Mouse (Mus musculus) midbrain, embryonic 12.5 days (tissue): ENCODE data around the gene Glis2. TPM values are rescaled to one million over a fixed set of nuclear protein-coding genes. Genes with fewer than 3 reads are reported as not detected.

Source experiments
- ATAC-seq: fragments of 200-750 bp; cut with Nextera tagmentation; 2 replicates; pipeline ENCODE4 v1.8.0; 2017; ENCODE audit warnings: low read depth, moderate TSS enrichment, moderate library complexity; ENCODE audit not compliant: low FRiP score
- H3K27ac ChIP-seq: fragments of 300-500 bp; sonication (generic); replicated peaks from 2 replicates; pipeline ENCODE4 v1.5.1; 2016; ENCODE audit warnings: mild to moderate bottlenecking
- H3K27me3 ChIP-seq: fragments of 300-500 bp; sonication (generic); 2 replicates; pipeline ENCODE4 v1.6.1; 2016; ENCODE audit warnings: mild to moderate bottlenecking
- H3K36me3 ChIP-seq: fragments of 300-500 bp; sonication (generic); 2 replicates; pipeline ENCODE4 v1.6.1; 2016
- H3K4me1 ChIP-seq: fragments of 300-500 bp; sonication (generic); 2 replicates; pipeline ENCODE4 v1.6.1; 2016
- H3K4me2 ChIP-seq: fragments of 300-500 bp; sonication (generic); replicated peaks from 2 replicates; pipeline ENCODE4 v1.6.1; 2016; ENCODE audit warnings: mild to moderate bottlenecking, moderate library complexity
- H3K4me3 ChIP-seq: fragments of 300-500 bp; sonication (generic); 2 replicates; pipeline ENCODE4 v1.5.1; 2016; ENCODE audit warnings: mild to moderate bottlenecking
- H3K9ac ChIP-seq: fragments of 300-500 bp; sonication (generic); replicated peaks from 2 replicates; pipeline ENCODE4 v1.6.1; 2016; ENCODE audit warnings: mild to moderate bottlenecking, moderate library complexity
- H3K9me3 ChIP-seq: fragments of 300-500 bp; sonication (generic); 2 replicates; pipeline ENCODE4 v1.6.1; 2016; ENCODE audit warnings: mild to moderate bottlenecking
- WGBS: fragments of 180-500 bp; shearing (Covaris S2); methylation state at CpG from one replicate; pipeline ENCODE4 v1.1.7; 2016; 5-methylcytosine and 5-hydroxymethylcytosine counted together
- polyA plus RNA-seq: library from polyadenylated mRNA; unstranded; fragments of >200 nt; fragmentation: Nextera tagmentation; extraction: Ambion mirVana; gene quantifications from 2 replicates; pipeline ENCODE4 v1.2.1, GENCODE M21; 2016

Gene Glis2
- polyA plus RNA-seq, 1 experiment from 2014 or later: 28.2 TPM

DNA sequence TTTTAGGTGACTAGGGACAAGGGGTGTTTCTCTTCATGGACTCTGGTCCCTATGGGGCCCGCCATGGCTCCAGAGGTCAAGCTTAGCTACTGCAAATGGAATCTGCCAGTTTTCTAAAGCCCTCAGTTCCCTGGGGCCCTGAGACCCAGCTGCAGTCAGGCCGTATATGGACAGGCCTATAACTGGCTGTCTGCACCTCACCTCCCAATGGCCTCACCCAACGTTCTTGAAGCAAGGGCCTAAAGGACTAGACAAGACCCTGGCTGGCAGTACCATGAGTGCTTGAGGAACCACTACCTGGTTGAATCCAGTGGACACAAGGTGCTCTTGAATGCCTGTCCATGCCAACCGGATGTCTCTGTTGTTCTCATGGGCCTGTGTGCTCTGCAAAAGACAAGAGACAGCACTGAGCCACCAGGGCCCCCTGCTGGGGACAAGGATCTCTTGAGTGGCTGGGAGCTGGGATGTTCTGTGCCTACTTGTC is 60.8 kb downstream of the Glis2 start:
- H3K9ac ChIP-seq: no peak overlapping the region; the same call in 1 of the 2 replicates
- H3K4me3 ChIP-seq: no peak overlapping the region
- H3K4me2 ChIP-seq: no peak overlapping the region
- peak overlapping the region; percentile 60 for H3K27ac ChIP-seq
- ATAC-seq: peak; percentile 23; the same call in 1 of the 2 replicates
- H3K27me3 ChIP-seq: no peaks in the 10 kb centered on the region
- 68% methylated on average over 4 of the region's 4 CpGs for WGBS
- peaks cover 19% of the 10 kb centered on the region for H3K36me3 ChIP-seq
- H3K4me1 ChIP-seq: peaks cover 34% of the 10 kb centered on the region
- no peaks in the 10 kb centered on the region for H3K9me3 ChIP-seq

DNA sequence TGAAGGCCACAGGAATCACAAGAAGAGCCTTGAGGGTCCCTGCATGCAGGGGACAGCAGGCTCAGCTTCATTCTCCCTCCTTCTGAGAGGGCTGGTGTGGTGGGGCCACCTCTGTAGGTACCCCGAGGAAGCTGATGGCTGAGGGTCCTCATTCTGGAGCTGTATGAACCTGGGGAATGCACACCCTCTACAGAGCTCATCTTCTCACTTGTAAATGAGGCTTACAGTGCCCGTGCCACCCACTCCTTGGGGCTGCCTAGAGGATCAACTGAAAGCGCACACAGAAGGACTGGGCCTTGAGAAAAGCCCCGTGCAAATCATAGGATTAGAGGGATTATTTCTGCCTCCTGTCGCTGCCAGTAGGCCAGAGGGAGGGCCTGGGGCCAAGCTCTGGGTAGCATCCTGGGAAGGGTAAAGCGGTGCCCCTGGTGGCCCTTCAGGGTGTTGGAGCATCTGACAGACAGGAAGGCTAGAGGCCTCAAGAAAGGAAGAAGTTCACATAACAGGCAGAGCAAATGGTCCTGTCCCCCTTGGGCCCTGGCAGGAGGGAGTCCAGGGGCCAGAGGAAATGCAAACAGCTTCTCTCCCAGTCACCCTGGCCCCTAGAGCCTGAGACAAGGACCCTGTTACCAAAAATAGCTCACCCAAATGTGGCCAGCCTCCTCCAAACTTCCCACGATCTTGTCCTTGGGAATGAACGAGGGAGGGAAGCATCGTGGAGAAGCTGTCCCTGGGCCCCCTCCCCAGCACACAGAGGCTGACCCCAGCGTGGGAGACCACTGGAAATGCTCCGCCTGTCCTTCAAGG is 61.5 kb downstream of the Glis2 start:
- H3K36me3 ChIP-seq: peaks cover 17% of the 10 kb centered on the region
- no peak overlapping the region for H3K4me3 ChIP-seq
- H3K9ac ChIP-seq: peak overlapping the region; percentile 15; the same call in 1 of the 2 replicates
- H3K9me3 ChIP-seq: no peaks in the 10 kb centered on the region
- peaks cover 34% of the 10 kb centered on the region for H3K4me1 ChIP-seq
- H3K27me3 ChIP-seq: no peaks in the 10 kb centered on the region
- peak overlapping the region; percentile 60 for H3K27ac ChIP-seq
- peak; percentile 73; the same call in 1 of the 2 replicates for ATAC-seq
- WGBS: 18% methylated on average over 11 of the region's 11 CpGs
- no peak overlapping the region for H3K4me2 ChIP-seq

DNA sequence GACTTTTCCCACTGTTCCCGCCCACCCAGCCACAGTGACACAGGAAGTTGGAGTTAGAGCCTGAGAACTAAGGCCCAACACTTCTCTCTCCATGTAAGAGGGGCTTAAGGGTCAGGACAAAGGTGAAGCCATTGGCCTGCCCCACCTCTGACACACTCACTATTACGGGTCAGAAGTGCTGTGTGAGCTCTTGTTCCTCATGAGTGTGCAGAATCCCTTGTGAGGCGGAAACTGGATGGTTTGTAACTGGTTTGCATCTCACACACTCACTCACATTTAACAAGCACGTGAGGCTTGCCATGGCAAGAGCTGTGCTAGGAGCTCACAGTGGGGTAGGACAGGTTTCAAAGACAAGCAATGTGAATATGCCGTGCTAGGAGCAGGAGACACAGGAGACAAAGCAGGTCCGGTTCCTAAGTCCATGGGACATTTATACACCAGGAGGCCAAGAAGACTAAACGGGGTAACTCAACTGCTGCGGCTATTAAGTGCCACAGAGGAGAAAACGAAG is 62.1 kb downstream of the Glis2 start:
- WGBS: 66% methylated on average over 9 of the region's 9 CpGs
- Histone ChIP-seq H3K4me1 (peaks cover 33% of the 10 kb centered on the region), H3K9ac (no peak overlapping the region), H3K9me3 (no peaks in the 10 kb centered on the region), H3K27ac (peak overlapping the region; percentile 60; the same call in 1 of the 2 replicates), H3K4me2 (no peak overlapping the region), H3K27me3 (no peaks in the 10 kb centered on the region), H3K36me3 (peaks cover 21% of the 10 kb centered on the region), H3K4me3 (no peak overlapping the region)
- no peak for ATAC-seq

DNA sequence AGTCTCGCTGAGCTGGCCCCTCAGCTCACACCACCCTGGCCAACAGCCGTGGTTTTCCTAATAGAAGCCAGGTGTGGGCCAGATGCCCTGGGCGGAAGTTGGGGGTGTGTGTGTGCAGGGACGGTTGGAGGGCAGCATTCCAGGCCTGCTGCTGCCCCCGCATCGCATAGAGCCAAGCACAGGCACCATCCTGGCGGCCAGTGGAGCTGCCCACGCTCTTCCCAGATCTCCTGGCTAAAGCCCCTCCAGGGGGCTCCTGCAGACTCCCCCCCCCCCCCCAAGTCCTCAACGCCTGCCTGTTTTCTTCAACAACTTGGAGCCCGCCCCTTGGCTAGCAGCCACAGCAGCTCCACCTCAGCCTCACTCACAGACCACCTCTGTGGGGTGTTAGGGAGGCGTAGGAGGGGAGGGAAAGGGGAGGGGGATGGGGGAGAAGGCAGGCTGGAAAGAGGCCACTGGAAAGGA is 64.3 kb downstream of the Glis2 start:
- ATAC-seq: peak; percentile 21; the same call in 1 of the 2 replicates
- Histone ChIP-seq H3K27me3 (no peaks in the 10 kb centered on the region), H3K27ac (0 out of 2 replicates have a peak overlapping the region, but pooled peaks have one; percentile 15), H3K9ac (0 out of 2 replicates have a peak overlapping the region, but pooled peaks have one; percentile 39), H3K9me3 (no peaks in the 10 kb centered on the region), H3K4me2 (0 out of 2 replicates have a peak overlapping the region, but pooled peaks have one; percentile 4), H3K4me3 (no peak overlapping the region), H3K36me3 (peaks cover 12% of the 10 kb centered on the region), H3K4me1 (peaks cover 28% of the 10 kb centered on the region)
- 22% methylated on average over 11 of the region's 11 CpGs for WGBS

DNA sequence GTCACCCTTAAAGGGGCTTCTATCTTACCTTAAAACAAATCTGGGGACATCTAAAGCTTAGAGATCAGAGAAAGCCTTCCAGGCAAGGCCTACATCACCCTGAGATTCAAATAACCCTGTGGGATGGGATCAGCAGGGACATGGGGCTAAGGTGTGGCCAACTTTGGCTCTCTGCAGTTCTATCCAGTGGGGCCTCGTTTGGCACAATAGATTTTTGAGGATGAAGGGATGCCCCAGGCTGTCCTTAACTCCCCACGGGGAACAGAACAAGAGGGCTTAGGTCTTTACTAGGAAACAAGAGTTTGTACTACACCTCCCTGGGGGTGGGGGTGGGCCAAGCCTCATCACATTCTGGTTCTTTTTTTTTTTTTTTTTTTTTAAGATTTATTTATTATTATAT is 64.8 kb downstream of the Glis2 start:
- 0 out of 2 replicates have a peak overlapping the region, but pooled peaks have one; percentile 15 for H3K27ac ChIP-seq
- H3K36me3 ChIP-seq: peaks cover 8% of the 10 kb centered on the region; the same call in 1 of the 2 replicates
- H3K9me3 ChIP-seq: no peaks in the 10 kb centered on the region
- H3K4me1 ChIP-seq: peaks cover 28% of the 10 kb centered on the region
- WGBS: 15% methylated on average over 2 of the region's 2 CpGs
- no peak overlapping the region for H3K4me3 ChIP-seq
- ATAC-seq: no peak
- H3K27me3 ChIP-seq: no peaks in the 10 kb centered on the region
- H3K9ac ChIP-seq: no peak overlapping the region
- H3K4me2 ChIP-seq: no peak overlapping the region

DNA sequence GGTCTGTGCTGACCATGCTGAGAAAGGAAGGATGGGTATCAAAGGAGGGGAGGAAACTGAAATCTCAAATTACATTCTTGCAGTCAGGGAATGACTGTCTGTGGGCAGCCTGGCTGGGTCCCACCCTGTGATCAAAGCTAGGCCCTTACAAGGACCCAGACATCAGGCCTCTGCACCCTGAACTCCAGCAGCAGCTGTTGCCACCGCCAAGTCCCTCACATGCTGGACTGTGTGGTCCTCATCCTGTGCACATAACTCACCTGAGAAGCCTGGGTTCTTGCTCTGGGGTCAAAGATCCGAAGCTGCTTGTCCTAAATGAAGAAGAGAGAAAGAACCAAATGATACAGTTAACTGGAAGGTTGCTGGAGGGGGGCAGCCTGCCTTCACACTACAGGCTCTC is 67.1 kb downstream of the Glis2 start:
- H3K9ac ChIP-seq: no peak overlapping the region
- H3K36me3 ChIP-seq: peaks cover 8% of the 10 kb centered on the region; the same call in 1 of the 2 replicates
- no peaks in the 10 kb centered on the region for H3K9me3 ChIP-seq
- no peaks in the 10 kb centered on the region for H3K27me3 ChIP-seq
- no peak overlapping the region for H3K27ac ChIP-seq
- 75% methylated on average over 2 of the region's 2 CpGs for WGBS
- H3K4me3 ChIP-seq: no peak overlapping the region
- no peak for ATAC-seq
- no peak overlapping the region for H3K4me2 ChIP-seq
- H3K4me1 ChIP-seq: peaks cover 10% of the 10 kb centered on the region

DNA sequence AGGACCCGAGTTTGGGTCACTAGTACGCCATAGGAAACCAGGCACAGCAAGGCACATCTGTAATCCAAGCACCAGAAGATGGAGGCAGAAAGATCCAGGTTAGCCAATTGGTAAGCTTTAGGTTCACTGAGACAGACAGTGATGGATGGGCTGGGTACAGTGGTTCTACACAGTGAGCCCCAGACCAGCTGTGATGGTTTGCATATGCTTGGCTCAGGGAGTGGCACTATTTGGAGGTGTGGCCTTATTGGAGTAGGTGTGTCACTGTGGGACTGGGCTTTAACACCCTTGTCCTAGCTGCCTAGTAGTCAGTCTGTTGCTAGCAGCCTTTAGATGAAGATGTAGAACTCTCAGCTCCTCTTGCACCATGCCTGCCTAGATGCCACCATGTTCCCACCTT is 69.3 kb downstream of the Glis2 start:
- ATAC-seq: no peak
- Histone ChIP-seq H3K9me3 (no peaks in the 10 kb centered on the region), H3K9ac (no peak overlapping the region), H3K4me3 (no peak overlapping the region), H3K4me1 (peaks cover 6% of the 10 kb centered on the region), H3K27me3 (no peaks in the 10 kb centered on the region), H3K4me2 (no peak overlapping the region), H3K36me3 (peaks cover 18% of the 10 kb centered on the region), H3K27ac (no peak overlapping the region)
- WGBS: 86% methylated on average over 2 of the region's 2 CpGs

DNA sequence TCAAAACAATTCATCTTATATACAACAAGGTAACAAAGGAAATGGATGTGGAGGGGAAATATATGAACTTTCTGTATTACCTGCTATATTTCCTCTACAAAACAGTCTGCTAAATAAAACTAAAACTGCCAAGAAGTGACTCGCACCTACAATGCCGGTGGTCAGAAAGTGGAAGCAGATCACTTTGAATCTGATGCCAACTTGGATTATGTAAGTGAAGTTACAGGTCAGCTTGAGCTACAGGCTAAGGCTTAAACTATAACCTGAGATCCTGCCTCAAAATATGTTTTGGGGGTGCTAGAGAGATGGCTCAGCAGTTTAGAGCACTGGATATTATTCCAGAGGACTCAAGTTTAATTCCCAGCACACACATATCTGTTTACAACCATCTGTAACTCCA is 71.2 kb downstream of the Glis2 start:
- Histone ChIP-seq H3K9me3 (no peaks in the 10 kb centered on the region), H3K4me3 (no peak overlapping the region), H3K27ac (no peak overlapping the region), H3K27me3 (no peaks in the 10 kb centered on the region), H3K4me2 (no peak overlapping the region), H3K36me3 (peaks cover 28% of the 10 kb centered on the region), H3K9ac (no peak overlapping the region), H3K4me1 (no peaks in the 10 kb centered on the region)
- 93% methylated on average over 2 of the region's 2 CpGs for WGBS
- ATAC-seq: no peak

DNA sequence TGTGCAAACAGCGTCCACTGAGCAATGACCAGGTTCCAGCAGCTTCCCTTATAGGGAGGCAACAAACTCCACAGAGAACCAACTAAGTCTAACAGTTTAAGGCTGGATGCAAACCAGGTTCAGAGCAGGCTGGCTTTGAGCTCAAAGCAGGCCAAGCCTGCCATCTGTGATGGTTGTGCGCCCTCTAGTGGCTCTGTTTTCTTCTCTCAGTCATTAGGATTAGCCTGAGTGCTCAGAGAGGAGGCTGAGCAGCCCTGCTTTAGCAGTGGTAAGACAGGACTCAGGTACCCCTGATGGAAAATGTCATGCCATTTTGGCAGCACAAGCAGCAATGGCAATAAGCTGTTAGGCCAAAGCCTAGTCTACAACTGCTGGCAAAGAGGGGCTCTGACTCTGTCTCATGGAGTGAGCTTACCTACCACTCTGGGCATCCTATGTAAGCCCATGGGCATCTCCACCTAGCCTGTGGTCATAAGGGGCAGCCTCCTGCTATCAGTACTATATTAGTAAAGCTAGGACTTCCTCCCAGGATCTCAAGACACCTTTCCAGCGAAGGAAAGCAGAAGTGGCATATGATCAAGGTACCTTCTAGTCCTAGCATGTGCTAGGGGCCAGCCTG is 72.8 kb downstream of the Glis2 start:
- no peak overlapping the region for H3K4me2 ChIP-seq
- H3K9ac ChIP-seq: no peak overlapping the region
- no peak overlapping the region for H3K4me3 ChIP-seq
- ATAC-seq: peak; percentile 70; the same call in 1 of the 2 replicates
- no peaks in the 10 kb centered on the region for H3K9me3 ChIP-seq
- no peaks in the 10 kb centered on the region for H3K4me1 ChIP-seq
- WGBS: 29% methylated on average over 3 of the region's 3 CpGs
- H3K27ac ChIP-seq: no peak overlapping the region
- H3K36me3 ChIP-seq: peaks cover 23% of the 10 kb centered on the region
- no peaks in the 10 kb centered on the region for H3K27me3 ChIP-seq

DNA sequence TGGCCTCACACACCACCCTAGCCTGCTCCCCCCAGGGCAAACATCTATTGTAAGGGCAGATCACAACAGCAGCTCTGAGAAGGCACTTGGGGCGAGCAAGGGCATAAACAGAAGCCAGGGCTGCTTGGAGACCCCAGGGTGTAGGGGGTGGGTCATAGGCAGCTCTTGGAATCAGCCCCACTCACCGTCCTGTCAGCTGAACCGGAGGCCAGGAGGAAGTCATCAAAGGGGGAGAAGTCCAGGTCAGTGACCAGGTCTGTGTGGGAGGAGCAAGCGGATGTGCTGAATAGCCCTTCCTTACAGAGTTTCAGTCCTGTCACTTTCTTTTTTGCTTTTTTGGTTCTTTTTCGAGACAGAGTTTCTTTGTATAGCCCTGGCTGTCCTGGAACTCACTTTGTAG is 75.8 kb downstream of the Glis2 start:
- 83% methylated on average over 5 of the region's 5 CpGs for WGBS
- ATAC-seq: no peak
- H3K4me2 ChIP-seq: no peak overlapping the region
- no peaks in the 10 kb centered on the region for H3K9me3 ChIP-seq
- H3K36me3 ChIP-seq: peaks cover 26% of the 10 kb centered on the region
- H3K4me3 ChIP-seq: no peak overlapping the region
- H3K9ac ChIP-seq: no peak overlapping the region
- no peaks in the 10 kb centered on the region for H3K27me3 ChIP-seq
- H3K27ac ChIP-seq: no peak overlapping the region
- H3K4me1 ChIP-seq: no peaks in the 10 kb centered on the region

DNA sequence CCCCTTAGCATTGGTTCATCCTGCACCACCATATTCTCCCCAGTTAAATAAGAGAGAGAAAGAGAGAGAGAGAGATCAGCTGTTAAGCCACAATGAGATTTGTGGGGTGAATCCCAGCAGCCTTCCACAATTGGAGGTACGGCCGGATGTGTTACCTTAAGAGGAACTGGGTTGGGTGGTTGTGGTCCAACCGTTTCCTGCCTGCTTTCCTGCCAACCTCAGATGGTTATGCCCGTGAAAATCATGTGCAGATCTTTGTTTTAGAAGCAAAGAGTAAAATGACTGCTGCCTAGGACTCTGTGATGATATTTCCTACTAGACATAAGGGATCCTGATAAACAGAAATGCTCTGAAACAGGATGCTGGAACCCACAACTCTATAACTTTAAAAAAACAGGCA is 79.6 kb downstream of the Glis2 start:
- Histone ChIP-seq H3K9me3 (no peaks in the 10 kb centered on the region), H3K4me2 (no peak overlapping the region), H3K27ac (no peak overlapping the region), H3K27me3 (no peaks in the 10 kb centered on the region), H3K4me1 (peaks cover 8% of the 10 kb centered on the region), H3K9ac (no peak overlapping the region), H3K36me3 (peaks cover 24% of the 10 kb centered on the region), H3K4me3 (no peak overlapping the region)
- 85% methylated on average over 4 of the region's 4 CpGs for WGBS
- no peak for ATAC-seq
